Mouse (Mus musculus) urinary bladder, adult 18-20 months (tissue): ENCODE data around the gene Mccc2.

Experiments used
- DNase-seq, 2 experiments: peaks; one replicate each; pipeline ENCODE4 v3.0.0; 2022; ENCODE audit warnings: low spot score in 2 of 2, mixed read lengths in 2 of 2

The Mccc2 gene

DNA sequence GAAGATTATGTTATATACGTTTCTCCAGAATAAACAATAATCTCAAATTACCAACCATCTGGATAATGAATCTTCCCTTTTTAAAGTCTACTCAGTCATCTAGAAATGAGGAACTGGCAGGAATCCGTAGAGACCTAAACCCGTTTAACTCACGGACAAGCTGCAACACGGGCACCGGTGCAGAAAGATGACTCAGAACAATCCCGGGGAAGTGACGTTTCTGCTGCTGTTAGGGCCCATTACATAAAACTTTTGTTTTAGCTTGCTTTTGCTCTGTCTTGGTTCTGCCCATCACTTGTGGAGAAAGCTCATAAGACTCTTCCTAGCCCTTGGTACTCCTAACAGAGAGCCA lies 76.1 kb downstream of the Mccc2 start:
- no peak for DNase-seq

GRCm38 (mm10) chr13:99938606-99939319 lies 76.7 kb downstream of the Mccc2 start:
- no peak for DNase-seq

- no peak for DNase-seq
Observed at GRCm38 (mm10) chr13:99937741-99938140, 77.7 kb downstream of the Mccc2 start.

- DNase-seq = no peak
Observed at GRCm38 (mm10) chr13:99932406-99932805, 83.0 kb downstream of the Mccc2 start.

GRCm38 (mm10) chr13:99931502-99931901 lies 83.9 kb downstream of the Mccc2 start:
- DNase-seq = no peak

DNA sequence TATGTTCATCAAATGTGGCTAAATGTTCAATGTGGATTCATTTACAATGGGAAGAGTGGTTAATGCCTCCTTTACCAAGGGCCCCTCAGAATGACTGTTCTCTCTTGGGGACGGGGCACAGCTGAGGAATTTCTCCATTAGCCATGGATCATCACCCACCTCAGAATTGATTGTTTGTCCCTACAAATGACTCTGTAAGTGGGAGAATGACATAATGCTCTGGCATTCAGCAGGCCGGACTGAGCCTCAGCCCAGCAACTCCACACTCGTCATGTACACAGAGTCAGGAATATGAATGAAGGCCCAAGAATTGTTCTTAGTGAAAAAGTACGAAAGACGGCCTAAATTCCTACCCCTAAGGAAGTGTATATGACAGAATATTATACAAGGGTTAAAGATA lies 89.2 kb downstream of the Mccc2 start:
- no peak for DNase-seq

GRCm38 (mm10) chr13:99915632-99916031 lies 99.8 kb downstream of the Mccc2 start:
- DNase-seq = no peak

DNA sequence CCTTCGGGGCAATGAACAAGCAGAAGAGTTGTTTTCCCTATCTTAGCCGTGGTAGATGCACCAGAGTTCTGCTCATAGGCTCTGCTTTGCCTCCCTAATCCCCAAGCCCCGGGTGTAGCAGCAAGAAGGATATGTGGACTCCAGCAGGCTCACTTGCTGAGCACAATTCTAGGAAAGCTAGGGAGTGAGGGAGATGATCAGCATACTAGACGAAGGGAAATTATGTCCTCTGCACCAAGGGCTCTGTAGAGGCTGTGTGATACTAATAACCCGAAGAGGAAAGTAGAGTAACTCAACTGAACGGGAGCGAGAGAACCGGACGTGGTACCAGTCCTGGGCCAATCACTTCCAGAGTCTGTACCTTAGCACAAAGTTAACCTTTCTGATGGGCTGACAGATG lies 114.5 kb downstream of the Mccc2 start, which contains the start of gene Cartpt:
Gene Cartpt, minus strand, starts transcription at position 127 of the 400 bp plus-strand sequence.
- no peak for DNase-seq

DNA sequence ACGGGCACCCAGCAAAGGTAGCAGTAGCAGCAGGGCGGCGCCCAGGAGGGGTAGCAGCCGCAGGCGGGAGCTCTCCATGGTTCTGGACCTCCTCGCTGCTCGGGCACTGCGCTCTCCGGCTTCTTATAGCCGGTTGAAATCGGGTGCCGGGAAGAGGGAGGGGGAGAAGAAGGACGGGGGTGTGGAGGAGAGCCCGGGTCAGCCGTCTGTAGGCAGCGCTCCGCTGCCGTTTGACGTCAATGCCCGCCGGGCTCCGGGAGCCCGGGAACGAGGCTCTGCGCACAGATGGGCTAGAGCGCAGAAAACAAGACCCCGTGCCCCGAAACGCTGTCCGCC lies 114.9 kb downstream of the Mccc2 start:
- peak in 1 of 2 experiments; percentile 10 for DNase-seq

GRCm38 (mm10) chr13:99899670-99900556 lies 115.5 kb downstream of the Mccc2 start:
- no peak for DNase-seq

- DNase-seq = no peak
Observed at GRCm38 (mm10) chr13:99898816-99899215, 116.6 kb downstream of the Mccc2 start.
